Mouse (Mus musculus): Measurements from ENCODE around the gene Dis3l2.
A peak's percentile ranks its signal among the peaks of the same experiment; 100 is the strongest.

Gene Dis3l2

DNA sequence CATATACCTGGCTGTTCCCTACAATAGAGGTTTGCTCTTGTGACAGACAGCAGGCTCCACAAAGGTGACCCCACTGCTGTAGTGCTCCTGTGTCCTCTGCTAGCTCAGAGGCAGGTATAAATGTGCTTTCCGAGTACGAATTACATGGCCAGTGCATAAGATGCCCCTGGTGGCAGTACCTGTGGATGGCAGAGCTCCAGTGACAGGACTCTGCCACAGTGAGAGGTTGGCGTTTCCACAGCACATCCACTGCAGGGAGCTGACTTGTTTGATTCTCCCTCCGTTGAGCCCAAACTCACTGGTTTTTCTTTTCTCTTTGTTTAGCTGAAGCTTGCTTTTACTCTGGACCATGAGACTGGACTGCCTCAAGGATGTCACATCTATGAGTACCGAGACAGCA lies 317.1 kb downstream of the Dis3l2 start:
- DNase-seq: no peak

DNA sequence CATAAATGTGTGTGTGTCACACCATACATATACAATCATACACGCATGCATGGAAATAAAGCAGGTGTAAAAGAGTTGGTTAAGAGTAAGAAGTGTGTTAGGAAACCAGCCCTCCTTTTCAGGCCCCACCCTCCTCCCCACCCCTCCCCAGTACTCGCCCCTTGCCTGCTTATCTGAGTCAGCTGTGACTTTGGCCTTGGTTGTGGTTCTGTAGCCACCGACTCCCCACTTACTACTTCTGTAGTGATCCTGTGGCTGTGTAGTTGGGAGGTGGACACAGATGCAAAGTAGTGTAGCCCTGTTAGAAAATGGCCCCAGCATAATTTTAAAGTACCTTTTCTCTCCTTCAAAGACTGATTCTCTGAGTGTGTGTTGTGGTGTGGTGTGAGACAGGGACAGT lies 318.0 kb downstream of the Dis3l2 start:
- DNase-seq: no peak

DNA sequence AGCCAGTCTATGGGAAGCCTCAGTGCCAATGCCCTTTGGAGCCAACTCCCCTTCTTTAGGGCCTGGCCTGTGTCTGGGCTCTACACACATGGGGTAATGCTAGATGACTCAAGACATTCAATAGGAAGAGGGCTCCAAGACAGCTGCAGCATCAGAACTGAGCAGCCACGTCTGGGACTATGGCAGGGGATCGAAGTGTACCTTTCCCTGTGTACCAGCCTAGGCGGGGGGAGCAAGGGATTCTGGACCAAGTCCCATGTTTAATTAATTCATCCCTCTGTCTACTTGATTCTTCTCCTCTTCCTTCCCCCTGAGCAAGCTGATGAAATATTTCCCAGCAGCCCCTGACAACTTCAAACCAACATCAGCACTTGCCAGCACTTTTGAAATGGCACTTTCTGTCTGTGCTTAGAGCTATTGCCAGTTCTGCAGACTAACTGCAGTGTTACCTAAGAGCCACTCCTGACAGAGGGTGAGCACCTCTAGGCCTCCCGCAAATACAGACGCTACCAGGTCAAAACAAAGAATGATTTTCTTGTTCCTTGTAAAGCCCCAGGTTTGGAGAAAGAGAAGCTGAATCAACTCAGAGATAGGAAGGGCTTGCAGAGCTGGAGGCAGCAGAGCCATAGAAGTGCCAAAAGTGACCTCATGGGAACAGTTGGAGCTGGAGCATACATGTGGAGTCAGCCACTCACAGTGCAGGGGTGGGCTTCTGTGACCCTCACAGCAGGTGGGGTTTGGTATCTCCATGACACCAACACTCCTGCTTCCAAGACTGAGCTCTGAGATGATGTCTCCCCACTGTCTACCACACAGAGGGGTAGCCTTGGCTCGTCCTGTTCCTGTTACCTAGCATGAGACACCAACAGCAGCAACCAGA lies 319.9 kb downstream of the Dis3l2 start:
- peak; percentile 73 for DNase-seq

DNA sequence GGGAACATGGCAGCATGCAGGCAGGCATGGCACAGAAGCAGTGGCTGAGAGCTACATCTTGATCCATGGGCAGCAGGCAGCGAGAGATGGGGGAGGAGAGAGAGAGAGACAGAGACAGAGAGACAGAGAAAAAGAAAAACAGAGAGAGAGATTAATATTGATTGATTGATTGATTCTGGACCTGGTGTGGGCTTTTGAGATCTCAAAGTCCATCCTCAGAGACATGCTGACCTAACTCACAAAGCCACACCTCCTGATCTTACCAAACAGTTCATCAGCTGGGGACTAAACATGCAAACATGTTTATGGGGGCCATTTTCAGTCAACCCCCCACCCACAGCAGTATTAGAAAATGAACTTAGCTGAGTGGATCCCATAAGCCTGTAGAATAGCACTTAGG lies 321.4 kb downstream of the Dis3l2 start:
- no peak for DNase-seq

DNA sequence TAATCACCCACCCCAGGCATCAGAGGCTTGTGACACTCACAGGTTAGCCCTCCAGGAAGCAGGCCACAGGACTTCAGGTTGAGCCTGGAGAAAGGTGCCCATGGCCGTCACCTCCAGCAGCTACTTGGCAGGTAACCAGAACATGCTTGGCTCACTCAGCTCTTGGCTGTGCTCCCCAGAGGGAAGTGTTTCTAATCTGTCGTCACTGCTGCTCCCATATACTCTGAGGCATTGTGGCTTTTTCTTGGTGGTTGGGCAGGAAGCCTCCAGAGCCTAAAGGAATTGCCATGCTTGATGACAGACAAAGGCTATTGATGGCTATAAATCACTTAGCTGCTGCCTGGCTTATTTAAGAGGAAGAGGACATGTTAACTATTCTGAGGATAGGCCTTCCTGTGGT lies 325.2 kb downstream of the Dis3l2 start:
- DNase-seq: peak; percentile 85

DNA sequence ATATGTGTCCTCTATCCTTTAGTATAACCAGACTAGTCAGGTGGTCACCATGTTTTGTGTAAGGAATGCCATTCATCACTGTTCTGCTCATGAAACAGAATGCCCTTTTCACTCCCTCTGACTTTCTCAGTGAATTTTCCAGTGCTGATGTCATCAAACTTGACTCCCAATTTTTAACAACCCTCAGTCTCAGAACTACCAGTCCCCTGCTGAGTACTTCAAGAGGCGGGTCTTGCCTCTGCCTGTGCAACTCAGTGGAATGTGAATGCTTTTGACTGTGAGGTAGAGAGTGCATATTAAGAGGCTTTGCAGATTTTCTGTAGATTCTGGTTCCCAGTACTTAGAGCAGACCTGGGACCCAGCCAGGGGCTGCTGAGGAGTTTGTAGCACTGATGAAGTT lies 327.0 kb downstream of the Dis3l2 start:
- peak; percentile 44 for DNase-seq

DNA sequence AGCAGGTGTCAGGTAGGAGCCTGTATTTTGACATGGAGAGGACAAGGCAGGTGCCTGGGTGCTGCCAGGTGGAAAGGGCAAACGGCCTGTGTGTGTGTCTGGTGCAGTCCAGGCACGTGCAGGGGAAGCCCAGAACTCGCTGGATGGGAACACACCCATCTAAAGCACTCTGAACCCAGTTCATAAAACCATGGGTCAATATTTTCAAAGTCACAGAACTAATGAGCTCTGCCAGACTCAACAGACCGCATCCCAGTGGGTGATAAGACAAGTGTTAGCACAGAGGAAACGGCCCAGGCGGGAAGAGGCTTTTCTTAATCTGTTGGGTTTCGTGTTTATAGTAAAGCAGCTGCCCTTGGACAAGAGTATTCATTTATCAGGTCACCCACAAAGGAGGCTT lies 328.9 kb downstream of the Dis3l2 start:
- peak; percentile 18 for DNase-seq

DNA sequence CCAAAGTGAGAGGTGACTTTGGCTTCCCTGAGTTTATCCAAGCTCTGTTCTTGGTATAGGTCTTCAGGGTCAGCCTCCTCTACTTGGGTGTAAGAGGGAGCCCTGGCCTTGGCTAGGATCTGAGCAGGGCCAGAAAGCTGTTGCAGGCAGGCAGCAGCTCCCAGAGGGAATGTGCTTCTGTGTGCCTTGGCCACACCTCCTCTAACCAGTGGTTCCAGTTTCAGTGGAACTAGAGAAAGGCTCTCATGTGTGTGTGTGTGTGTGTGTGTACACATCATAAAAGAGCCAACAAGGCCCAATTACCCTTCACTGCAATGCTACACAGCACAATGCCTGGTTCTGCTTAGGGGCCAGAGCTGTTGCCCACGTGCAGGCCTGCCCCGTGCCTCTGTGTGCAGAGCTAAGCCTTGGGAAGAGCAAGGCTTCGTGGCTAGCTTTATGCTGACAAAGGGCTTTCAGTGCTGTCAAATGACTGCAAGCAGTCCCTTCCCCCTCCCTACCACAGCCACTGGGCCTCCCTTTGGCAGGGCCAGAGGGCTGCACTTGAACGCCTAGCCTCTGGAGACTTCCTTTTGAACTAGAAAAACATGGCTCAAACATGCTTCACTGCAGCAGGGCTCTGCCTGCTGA lies 332.0 kb downstream of the Dis3l2 start:
- peak; percentile 65 for DNase-seq

DNA sequence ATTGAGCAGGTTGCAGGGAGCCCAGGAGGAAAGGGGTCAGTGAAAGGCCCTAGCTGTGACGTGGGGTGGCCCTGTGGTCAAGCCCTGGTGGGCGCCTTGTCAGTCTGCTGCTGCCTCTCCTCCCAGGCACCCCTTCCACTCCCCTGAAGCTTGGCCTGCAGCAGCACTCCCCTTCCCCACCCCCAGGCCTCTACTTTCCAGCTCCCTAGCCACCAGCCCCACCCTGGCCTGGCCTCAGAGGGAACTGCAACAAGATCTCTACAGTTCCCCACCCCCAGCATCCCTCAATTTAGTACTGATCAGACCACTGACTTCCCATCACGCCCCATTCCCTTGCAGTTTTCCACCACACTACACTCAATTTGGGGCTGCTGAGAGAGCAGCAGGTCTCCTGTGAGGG lies 332.7 kb downstream of the Dis3l2 start:
- no peak for DNase-seq

DNA sequence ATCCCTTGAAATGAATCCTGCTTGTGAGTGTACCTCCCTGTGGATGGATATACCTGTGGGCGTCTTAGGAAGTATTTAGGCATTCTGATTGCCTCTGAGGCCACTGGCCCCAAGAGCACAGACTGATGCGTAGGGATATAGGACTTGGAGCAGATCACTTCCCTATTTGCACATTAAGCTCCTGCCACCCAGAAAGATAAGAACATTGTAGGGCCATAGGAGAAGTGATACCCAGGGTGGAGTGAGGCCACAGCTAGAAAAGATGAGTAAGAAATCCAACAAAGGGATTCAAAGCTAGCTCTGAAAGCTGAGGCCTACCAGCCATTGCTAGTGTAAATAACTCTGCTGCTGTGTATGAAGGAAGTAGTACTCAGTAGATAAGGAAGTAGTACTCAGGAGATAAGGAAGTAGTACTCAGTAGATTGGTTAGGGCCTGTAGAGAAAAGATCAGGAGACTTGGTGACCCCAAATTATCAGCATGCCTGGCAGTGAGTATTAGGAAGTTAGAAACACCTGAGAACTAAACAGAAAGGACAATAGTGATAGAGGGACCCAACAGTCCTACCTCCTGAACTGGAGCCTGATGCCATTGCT lies 335.0 kb downstream of the Dis3l2 start:
- DNase-seq: no peak

DNA sequence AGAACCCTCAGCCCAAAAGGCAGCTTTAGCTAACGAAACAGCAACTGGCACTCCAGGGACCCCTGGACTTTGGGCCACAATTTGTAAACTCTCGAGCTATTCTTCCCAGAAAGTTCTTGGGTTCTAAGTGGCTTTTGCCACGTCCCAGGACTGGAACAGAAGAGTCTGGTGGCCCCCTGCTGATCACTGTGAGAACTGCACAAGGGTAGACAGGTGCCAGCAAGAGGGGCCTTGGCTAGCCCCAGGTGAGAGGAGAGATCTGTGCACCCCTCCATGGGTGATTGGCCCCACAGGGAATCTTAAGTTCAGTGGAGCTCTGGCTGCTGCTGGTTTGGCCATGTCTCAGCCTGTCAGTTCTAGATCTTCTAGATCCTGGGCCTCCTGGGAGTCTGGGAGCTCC lies 337.5 kb downstream of the Dis3l2 start:
- DNase-seq: peak; percentile 86

DNA sequence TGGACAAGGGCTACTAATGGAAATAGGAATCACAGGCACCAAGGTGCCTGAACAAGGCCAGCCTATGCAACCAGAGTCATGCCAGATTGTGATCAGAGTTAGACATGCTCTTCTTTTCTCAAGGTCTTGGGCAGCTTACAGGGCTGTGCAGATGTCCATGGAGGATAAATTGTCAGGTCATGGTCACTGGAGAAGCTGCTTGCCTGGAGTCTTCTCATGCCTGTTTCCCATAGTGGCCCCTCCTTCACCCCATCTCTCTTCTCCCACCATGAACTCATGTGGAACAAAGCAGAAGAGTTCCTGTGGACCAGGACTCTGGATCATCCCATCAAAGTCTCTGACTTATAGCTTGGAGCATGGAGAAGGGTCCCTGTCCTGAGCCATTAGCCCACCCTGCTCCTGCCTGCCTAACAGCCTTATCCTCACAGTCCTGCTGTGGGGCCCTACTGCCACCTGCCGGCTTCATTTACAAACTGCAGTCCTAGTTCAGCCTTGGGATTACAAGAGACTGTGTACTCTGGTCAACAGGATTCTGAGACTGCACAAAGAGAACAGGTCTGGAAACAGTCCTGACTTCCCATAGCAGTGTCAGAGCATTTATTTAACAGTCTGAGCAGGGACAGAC lies 338.3 kb downstream of the Dis3l2 start:
- DNase-seq: peak; percentile 74

DNA sequence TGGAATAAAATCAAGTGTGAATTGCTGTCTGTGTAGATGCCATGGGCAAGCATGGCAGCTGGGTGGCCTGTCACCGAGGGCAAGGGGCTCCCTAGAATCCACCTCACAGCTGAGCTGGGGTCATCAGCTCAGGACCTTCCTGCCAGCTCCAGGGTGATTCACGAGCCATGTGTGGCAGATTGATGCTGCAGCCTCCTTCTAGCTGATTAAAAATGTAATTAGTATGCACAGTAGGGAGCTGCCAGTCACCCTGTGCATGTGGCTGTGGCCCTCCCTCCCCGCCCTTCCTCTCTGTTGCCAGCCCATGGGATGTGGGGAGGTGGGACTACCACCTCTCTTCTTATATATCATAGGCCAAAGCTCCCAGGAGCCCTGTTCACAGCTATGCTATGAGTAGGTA lies 346.5 kb downstream of the Dis3l2 start:
- DNase-seq: no peak

DNA sequence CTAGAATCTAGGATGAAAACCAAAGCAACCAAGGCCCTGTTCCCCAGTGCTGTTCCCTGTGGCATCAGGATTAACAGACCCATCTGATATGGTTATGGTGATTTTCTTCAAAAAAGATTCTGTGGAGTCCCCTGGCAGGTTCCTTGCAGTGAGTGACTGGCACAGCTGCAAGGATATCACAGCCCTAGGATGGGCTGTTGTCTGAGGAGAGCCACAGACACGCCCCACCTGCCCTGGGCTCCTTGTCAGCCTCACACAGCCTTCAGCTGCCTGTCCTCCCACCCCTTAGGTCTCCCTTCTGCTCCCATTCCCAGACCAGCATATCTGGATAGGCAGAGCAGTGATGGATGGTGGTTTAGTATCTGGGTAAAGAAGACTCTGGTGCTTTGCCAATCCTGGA lies 347.1 kb downstream of the Dis3l2 start:
- no peak for DNase-seq

DNA sequence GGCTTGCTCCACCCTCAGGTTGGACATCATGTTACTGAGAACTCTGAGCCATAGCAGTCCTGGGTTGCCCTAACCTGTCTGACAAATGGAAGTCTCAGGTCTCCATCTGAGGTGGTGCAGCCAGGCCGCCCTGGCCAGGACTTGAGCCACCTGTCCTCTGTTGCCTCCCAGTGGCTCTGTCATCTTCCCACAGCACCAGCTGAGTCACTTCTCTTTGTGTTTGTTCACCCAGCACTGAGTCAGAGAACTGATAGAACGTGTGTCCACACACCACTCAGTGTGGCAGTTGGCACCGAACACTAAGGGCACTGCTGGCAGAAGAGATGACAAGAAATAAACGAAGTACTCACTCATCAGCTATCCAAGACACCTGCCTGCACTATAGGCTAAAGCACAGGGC lies 347.8 kb downstream of the Dis3l2 start:
- DNase-seq: no peak

DNA sequence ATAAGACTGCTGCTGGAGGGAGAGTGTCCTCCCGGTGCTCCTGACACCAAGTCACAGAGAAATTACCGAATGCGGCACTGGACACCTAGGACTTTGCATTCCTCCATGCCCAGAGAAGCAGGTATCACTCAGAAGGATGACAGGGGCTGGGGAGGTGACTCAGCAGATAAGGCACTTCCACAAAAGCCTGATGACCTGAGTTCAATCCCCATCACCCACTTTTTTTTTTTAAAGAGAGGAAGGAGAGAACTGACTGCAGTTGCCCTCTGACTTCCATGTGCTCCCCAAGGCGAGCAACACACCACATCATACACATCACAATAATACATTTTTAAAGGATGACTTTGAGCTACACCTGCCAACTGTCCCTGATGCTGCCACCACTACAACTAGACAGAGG lies 353.5 kb downstream of the Dis3l2 start:
- no peak for DNase-seq

DNA sequence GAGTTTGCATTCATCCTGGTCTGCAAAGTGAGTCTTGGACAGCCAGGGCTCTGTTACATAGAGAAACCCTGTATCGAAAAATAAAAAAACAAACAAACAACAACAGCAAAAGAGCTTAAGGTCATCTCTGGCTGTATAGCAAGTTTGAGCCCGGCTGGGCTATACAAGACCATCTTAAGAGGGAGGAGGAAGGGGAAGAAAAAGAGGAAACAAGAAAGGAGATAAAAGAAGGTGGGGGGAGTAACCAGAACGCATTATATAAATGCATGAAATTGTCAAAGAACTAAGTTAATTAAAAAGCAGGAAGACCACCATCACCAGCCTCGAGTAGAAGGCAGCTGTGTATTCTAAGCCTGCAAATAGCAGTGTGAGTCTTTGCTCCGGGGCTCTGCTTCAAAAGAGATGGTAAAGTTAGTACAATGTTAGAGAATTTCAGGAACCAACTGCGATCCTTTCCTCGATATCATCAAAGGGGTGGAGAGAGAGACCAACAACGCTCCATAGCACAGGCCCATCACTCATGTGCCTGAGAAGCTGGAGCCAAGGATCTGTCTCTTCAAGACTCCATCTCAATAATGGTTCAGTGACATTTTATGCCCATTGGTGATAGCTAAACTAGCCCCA lies 355.5 kb downstream of the Dis3l2 start:
- no peak for DNase-seq

DNA sequence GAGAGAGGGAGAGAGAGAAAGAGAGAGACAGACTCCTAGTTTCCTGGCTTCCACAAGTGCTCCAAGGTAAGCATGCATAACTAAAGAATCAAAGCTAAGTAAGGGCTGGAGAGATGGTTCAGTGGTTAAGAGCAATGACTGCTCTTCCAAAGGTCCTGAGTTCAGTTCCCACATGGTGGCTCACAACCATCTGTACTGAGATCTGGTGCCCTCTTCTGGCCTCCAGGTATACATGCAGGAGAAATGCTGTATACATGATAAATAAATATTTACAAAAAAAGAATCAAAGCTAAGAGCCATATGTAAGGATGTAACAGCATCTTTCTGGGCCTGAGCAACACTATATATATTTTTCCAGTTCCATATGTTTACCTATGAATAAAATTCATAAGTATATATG lies 357.3 kb downstream of the Dis3l2 start:
- no peak for DNase-seq

DNA sequence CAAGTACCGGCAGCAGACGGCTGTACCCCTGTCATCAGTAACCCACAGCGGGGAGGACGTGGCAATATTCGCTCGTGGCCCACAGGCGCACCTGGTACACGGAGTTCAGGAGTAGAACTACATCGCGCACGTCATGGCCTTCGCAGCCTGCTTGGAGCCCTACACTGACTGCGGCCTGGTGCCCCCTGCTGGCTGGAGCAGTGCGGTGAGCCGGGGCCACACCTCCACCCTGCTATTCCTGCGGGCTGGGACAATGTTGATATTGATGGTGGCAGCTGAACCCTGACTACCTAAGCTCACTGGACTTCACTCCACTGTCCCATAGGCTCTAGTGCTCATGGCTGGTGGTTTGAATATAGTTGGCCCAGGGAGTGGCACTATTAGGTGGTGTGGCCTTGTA lies 367.1 kb downstream of the Dis3l2 start:
- peak; percentile 48 for DNase-seq

DNA sequence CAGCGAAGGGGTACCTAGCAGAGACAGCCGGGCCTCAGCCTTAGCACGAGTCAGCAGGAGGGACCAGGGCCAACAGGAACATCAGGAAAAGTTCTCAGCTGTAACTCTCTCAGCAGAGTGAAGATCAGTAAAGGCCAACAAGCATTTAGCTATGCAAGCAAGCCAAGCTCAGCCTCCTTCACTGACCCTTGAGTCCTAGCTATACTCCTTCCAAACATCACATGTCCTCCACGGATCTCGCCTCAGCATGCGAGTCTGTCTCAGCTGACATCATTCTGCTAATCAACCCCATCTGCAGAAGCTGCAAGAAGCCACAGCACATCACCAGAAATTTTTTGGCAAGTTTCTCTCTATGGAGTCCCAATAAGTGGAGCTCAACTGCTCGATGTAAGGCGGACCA lies 370.2 kb downstream of the Dis3l2 start:
- no peak for DNase-seq

DNA sequence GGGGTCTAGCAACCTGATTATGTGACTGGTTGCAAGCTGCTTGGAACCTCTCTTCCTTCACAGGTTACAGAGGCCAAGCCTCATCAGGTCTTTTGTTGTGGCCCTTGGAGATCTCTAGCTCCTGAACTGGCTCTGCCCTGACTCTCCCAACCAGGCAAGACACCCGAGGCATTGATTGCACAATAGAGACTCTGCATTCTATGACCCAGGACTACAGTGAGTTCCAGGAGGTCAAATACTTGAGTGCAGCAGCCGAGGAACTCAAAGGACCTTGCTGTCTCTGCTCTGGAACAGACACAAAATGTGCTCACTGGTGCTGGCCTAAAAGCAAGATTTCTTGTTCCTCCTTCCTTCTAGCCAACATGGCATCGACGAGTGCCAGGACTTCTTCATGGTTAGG lies 382.6 kb downstream of the Dis3l2 start:
- DNase-seq: peak; percentile 21

DNA sequence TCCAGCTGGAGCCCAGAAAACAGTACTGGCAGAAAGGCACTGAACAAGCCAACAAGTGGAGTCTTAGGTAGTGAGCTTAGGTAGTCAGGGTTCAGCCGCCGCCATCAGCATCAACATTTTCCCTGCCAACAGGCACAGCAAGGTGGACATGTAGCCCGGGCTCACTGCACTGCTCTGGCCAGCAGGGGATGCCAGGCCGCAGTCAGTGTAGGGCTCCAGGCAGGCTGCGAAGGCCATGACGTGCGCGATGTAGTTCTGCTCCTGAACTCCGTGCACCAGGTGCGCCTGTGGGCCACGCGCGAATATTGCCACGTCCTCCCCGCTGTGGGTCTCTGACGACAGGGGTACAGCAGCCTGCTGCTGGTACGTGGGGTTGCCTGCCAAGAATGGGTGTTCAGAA lies 383.4 kb downstream of the Dis3l2 start:
- no peak for DNase-seq

DNA sequence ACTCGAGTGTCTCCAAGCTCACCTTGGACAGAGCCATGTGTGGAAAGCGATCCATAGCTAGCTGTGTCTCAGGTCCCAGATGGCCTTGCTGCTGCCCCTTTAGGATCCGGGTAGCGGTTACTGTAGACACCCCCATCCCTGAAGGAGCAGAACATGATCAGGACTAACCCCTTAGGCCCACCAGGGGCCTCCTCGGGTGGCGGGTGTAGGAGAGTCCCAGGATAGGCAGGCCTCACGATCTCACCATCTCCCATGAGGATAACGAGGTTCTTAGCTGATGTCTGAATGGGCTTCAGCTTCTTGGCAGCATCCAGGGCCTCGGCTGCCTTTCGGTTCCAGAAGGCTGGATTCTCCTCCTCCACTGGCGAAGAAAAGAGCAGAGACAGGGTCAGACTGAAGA lies 385.6 kb downstream of the Dis3l2 start:
- no peak for DNase-seq

All from lung, postnatal 36 days (tissue).